Mouse (Mus musculus) thymus, postnatal 36 days (tissue): ENCODE measurements around the gene Cpvl.

Experiments used
- DNase-seq, 2 experiments: peaks; one replicate each; pipeline ENCODE4 v3.0.0; 2022; ENCODE audit warnings: mixed read lengths in 2 of 2

Cpvl gene

GRCm38 (mm10) chr6:53931605-53932004 lies 46.9 kb downstream of the Cpvl start:
- DNase-seq = no peak

GRCm38 (mm10) chr6:53929858-53930257 lies 48.6 kb downstream of the Cpvl start:
- no peak for DNase-seq

- DNase-seq = no peak
These were observed 52.3 kb downstream of the Cpvl start for GRCm38 (mm10) chr6:53926197-53926596.

- no peak for DNase-seq
These were observed 53.3 kb downstream of the Cpvl start for GRCm38 (mm10) chr6:53925192-53925591.

GRCm38 (mm10) chr6:53920041-53920440 lies 58.4 kb downstream of the Cpvl start:
- no peak for DNase-seq

GRCm38 (mm10) chr6:53917026-53917558 lies 61.4 kb downstream of the Cpvl start:
- no peak for DNase-seq

GRCm38 (mm10) chr6:53915347-53915746 lies 63.1 kb downstream of the Cpvl start:
- DNase-seq = no peak

- no peak for DNase-seq
These were observed 65.3 kb downstream of the Cpvl start for GRCm38 (mm10) chr6:53913151-53913550.

- no peak for DNase-seq
These were observed 66.2 kb downstream of the Cpvl start for GRCm38 (mm10) chr6:53912112-53912782.

GRCm38 (mm10) chr6:53909986-53910385 lies 68.5 kb downstream of the Cpvl start:
- no peak for DNase-seq

- no peak for DNase-seq
These were observed 69.0 kb downstream of the Cpvl start for GRCm38 (mm10) chr6:53909446-53909845.

- DNase-seq = no peak
These were observed 71.6 kb downstream of the Cpvl start for GRCm38 (mm10) chr6:53906871-53907270.

- no peak for DNase-seq
These were observed 72.4 kb downstream of the Cpvl start for GRCm38 (mm10) chr6:53906051-53906462.

- no peak for DNase-seq
These were observed 72.9 kb downstream of the Cpvl start for GRCm38 (mm10) chr6:53905576-53905975.

- no peak for DNase-seq
These were observed 73.6 kb downstream of the Cpvl start for GRCm38 (mm10) chr6:53904703-53905395.

GRCm38 (mm10) chr6:53904186-53904585 lies 74.3 kb downstream of the Cpvl start:
- no peak for DNase-seq

GRCm38 (mm10) chr6:53901741-53902140 lies 76.7 kb downstream of the Cpvl start:
- DNase-seq = no peak

- no peak for DNase-seq
These were observed 80.5 kb downstream of the Cpvl start for GRCm38 (mm10) chr6:53897872-53898464.

GRCm38 (mm10) chr6:53897126-53897525 lies 81.3 kb downstream of the Cpvl start:
- DNase-seq = no peak

GRCm38 (mm10) chr6:53893731-53894130 lies 84.7 kb downstream of the Cpvl start:
- no peak for DNase-seq

GRCm38 (mm10) chr6:53891109-53891508 lies 87.4 kb downstream of the Cpvl start:
- DNase-seq = no peak

- DNase-seq = no peak
These were observed 93.5 kb downstream of the Cpvl start for GRCm38 (mm10) chr6:53884931-53885330.

- DNase-seq = no peak
These were observed 94.0 kb downstream of the Cpvl start for GRCm38 (mm10) chr6:53884496-53884895.

GRCm38 (mm10) chr6:53883405-53883804 lies 95.1 kb downstream of the Cpvl start:
- no peak for DNase-seq
